Mouse (Mus musculus): ENCODE measurements at regions not wholly inside any gene's neighbourhood (a gene's known extent, or its start where the extent isn't known, plus 50 kb on each side); places are given as distances from the start of the nearest gene placed in this dataset.

- no peak for DNase-seq
These were observed 63.1 kb upstream of the S1pr3 start for GRCm38 (mm10) chr13:51345321-51345720.

GRCm38 (mm10) chr13:51345839-51346550, 62.4 kb upstream of the S1pr3 start:
- peak in 1 of 2 experiments; percentile 14 for DNase-seq

GRCm38 (mm10) chr13:51348707-51349106, 59.7 kb upstream of the S1pr3 start:
- DNase-seq: no peak

GRCm38 (mm10) chr13:51349818-51350551, 58.5 kb upstream of the S1pr3 start:
- no peak for DNase-seq

GRCm38 (mm10) chr13:51352874-51353273, 55.6 kb upstream of the S1pr3 start:
- DNase-seq: no peak

GRCm38 (mm10) chr13:51355507-51355906, 52.9 kb upstream of the S1pr3 start:
- DNase-seq: no peak
